Mouse (Mus musculus) lung, embryonic 14.5 days (tissue): ENCODE measurements at regions not wholly inside any gene's neighbourhood (a gene's known extent, or its start where the extent isn't known, plus 50 kb on each side); places are given as distances from the start of the nearest gene placed in this dataset.

Source experiments
- ATAC-seq: fragments of 200-750 bp; cut with Nextera tagmentation; 2 replicates; pipeline ENCODE4 v1.8.0; 2017; ENCODE audit warnings: mild to moderate bottlenecking, moderate TSS enrichment, moderate library complexity; ENCODE audit not compliant: insufficient read depth
- DNase-seq: peaks from one replicate; pipeline ENCODE4 v3.0.0-alpha.2; 2015
- H3K27ac ChIP-seq: fragments of 300-500 bp; sonication (generic); 2 replicates; pipeline ENCODE4 v1.5.1; 2014; ENCODE audit warnings: low read depth, mild to moderate bottlenecking, moderate library complexity
- H3K27me3 ChIP-seq: fragments of 300-500 bp; sonication (generic); 2 replicates; pipeline ENCODE4 v1.6.1; 2014; ENCODE audit warnings: low read length, control low read depth; ENCODE audit not compliant: insufficient read depth
- H3K36me3 ChIP-seq: fragments of 300-500 bp; sonication (generic); 2 replicates; pipeline ENCODE4 v1.6.1; 2014; ENCODE audit warnings: control low read depth; ENCODE audit not compliant: insufficient read depth
- H3K4me1 ChIP-seq: fragments of 300-500 bp; sonication (generic); 2 replicates; pipeline ENCODE4 v1.6.1; 2014; ENCODE audit warnings: antibody characterized with exemption, control low read depth; ENCODE audit not compliant: insufficient read depth
- H3K4me2 ChIP-seq: fragments of 300-500 bp; sonication (generic); 2 replicates; pipeline ENCODE4 v1.6.1; 2014; ENCODE audit warnings: mild to moderate bottlenecking
- H3K4me3 ChIP-seq: fragments of 300-500 bp; sonication (generic); 2 replicates; pipeline ENCODE4 v1.5.1; 2014; ENCODE audit warnings: low read depth, low read length
- H3K9ac ChIP-seq: fragments of 300-500 bp; sonication (generic); 2 replicates; pipeline ENCODE4 v1.6.1; 2014
- H3K9me3 ChIP-seq: fragments of 300-500 bp; sonication (generic); 2 replicates; pipeline ENCODE4 v1.6.1; 2016; ENCODE audit warnings: low read depth, low read length, control low read depth
- CTCF ChIP-seq: IDR thresholded peaks from 2 replicates; pipeline ENCODE4 v1.5.1; 2016; ENCODE audit warnings: antibody characterized with exemption, low read depth
- WGBS: fragments of 180-500 bp; shearing (Covaris S2); extraction: QIAGEN DNeasy Blood & Tissue Kit; methylation state at CpG from one replicate; pipeline ENCODE4 v1.1.7; 2014; 5-methylcytosine and 5-hydroxymethylcytosine counted together

DNA sequence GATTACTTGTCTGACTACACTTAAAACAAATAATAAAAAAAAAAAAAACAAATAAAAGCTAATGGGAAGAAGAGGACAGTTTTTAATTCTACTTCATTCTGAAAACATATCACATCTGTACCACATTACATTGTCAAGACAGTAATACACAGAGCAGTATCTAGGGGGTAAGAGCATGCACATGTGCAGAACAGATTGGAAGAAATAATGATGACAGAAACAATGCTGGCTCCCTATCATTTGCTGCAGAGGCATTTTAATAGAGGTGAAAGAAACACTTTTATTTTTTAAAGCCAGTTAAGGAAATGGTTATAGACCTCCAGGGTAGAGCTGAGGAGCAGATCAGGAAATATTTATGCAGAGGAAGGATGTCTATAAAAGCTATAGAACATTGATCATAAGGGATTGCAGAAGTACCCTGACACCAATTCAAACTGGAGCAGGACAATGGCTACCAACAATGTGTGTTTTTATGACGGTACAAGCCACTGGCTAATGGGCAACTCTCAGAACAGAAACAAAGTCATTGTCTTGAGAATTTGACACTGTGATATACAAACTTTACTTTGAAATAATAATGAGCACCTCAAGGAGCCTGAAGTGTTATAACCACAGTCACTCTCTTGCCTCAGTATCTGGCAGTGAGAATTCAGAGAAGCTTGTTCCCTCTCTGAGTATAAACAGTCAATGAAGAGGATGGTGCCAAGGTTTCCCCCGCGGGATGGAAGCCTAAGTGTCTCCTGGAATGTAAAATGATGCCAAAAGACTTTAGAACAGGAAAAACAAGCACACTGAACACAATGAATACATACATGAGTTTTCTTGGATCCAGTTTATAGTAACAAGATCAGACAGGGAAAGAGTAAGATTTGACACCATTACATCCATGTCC lies 425.1 kb upstream of the Nova1 start:
- no peak overlapping the region for H3K27ac ChIP-seq
- no peaks in the 10 kb centered on the region for H3K4me1 ChIP-seq
- TF ChIP-seq CTCF: no peak
- DNase-seq: no peak
- H3K9ac ChIP-seq: no peak overlapping the region
- H3K4me2 ChIP-seq: no peak overlapping the region
- H3K36me3 ChIP-seq: no peaks in the 10 kb centered on the region
- no peaks in the 10 kb centered on the region for H3K27me3 ChIP-seq
- no peaks in the 10 kb centered on the region for H3K9me3 ChIP-seq
- H3K4me3 ChIP-seq: no peak overlapping the region
- WGBS: 62% methylated on average over 3 of the region's 3 CpGs
- no peak for ATAC-seq

- Histone ChIP-seq H3K27me3 (no peaks in the 10 kb centered on the region), H3K9me3 (no peaks in the 10 kb centered on the region), H3K4me3 (no peak overlapping the region), H3K4me1 (no peaks in the 10 kb centered on the region), H3K27ac (no peak overlapping the region), H3K4me2 (no peak overlapping the region), H3K9ac (no peak overlapping the region), H3K36me3 (no peaks in the 10 kb centered on the region)
- TF ChIP-seq CTCF: no peak
- peak; percentile 58 for DNase-seq
- ATAC-seq: no peak
- WGBS: 22% methylated on average over 4 of the region's 4 CpGs
Measured at GRCm38 (mm10) chr12:47220016-47220415, 401.3 kb upstream of the Nova1 start.

DNA sequence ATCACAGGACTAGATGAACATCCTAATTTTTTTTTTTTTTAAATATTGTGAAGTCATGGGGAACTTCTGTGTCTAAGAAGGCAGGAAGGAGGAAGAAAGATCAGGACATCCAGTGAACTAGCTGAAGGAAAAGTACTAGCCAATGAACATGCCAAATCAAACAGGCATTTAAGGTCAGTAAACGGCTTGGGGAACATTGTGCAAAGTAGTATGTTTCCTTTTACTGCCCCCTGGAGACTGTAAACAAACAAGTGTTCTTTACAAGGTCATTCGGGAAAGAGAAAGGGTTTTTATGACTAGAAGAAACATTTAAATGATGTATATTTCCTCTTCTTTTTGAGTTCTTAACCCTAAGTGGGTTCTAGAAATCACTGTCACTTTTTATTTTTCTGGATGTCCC lies 400.6 kb upstream of the Nova1 start:
- Histone ChIP-seq H3K36me3 (no peaks in the 10 kb centered on the region), H3K9me3 (no peaks in the 10 kb centered on the region), H3K27ac (no peak overlapping the region), H3K4me1 (no peaks in the 10 kb centered on the region), H3K4me2 (no peak overlapping the region), H3K4me3 (no peak overlapping the region), H3K27me3 (no peaks in the 10 kb centered on the region), H3K9ac (no peak overlapping the region)
- TF ChIP-seq CTCF: no peak
- no peak for DNase-seq
- no peak for ATAC-seq
- 31% methylated on average over 2 of the region's 2 CpGs for WGBS

GRCm38 (mm10) chr12:47211417-47212104 lies 392.8 kb upstream of the Nova1 start:
- TF ChIP-seq CTCF: no peak
- H3K27ac ChIP-seq: no peak overlapping the region
- no peak for ATAC-seq
- H3K27me3 ChIP-seq: no peaks in the 10 kb centered on the region
- no peak for DNase-seq
- H3K4me2 ChIP-seq: no peak overlapping the region
- no peak overlapping the region for H3K9ac ChIP-seq
- no peak overlapping the region for H3K4me3 ChIP-seq
- H3K4me1 ChIP-seq: no peaks in the 10 kb centered on the region
- H3K36me3 ChIP-seq: no peaks in the 10 kb centered on the region
- WGBS: 78% methylated on average over 4 of the region's 4 CpGs
- H3K9me3 ChIP-seq: no peaks in the 10 kb centered on the region

GRCm38 (mm10) chr12:47202936-47203335 lies 384.2 kb upstream of the Nova1 start:
- Histone ChIP-seq H3K9me3 (no peaks in the 10 kb centered on the region), H3K9ac (no peak overlapping the region), H3K4me1 (no peaks in the 10 kb centered on the region), H3K4me3 (no peak overlapping the region), H3K27ac (no peak overlapping the region), H3K36me3 (no peaks in the 10 kb centered on the region), H3K4me2 (no peak overlapping the region), H3K27me3 (no peaks in the 10 kb centered on the region)
- WGBS: 59% methylated on average over 1 of the region's 1 CpGs
- no peak for TF ChIP-seq CTCF
- no peak for DNase-seq
- ATAC-seq: no peak

DNA sequence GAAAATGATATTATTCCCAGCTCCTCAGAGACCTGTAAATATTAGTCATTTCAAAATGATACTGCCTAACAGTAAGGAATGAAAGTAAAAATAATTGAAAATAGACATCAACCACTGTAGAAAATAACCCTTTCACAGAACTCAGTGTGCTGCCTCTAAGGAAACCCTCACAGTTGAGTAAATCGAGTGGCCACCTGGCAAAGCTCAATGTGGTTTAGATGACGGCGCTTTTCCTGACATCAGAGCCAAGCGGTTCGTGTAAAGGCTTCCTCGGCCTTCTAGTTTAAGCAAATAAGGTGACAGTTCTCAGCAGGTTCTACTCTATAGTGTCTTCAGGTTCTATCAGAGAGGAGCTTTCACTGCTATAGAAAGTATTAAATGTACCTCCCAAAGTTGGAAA lies 379.9 kb upstream of the Nova1 start:
- DNase-seq: no peak
- Histone ChIP-seq H3K36me3 (no peaks in the 10 kb centered on the region), H3K4me3 (no peak overlapping the region), H3K4me2 (no peak overlapping the region), H3K27ac (no peak overlapping the region), H3K27me3 (no peaks in the 10 kb centered on the region), H3K4me1 (no peaks in the 10 kb centered on the region), H3K9ac (no peak overlapping the region), H3K9me3 (no peaks in the 10 kb centered on the region)
- TF ChIP-seq CTCF: no peak
- 48% methylated on average over 6 of the region's 6 CpGs for WGBS
- no peak for ATAC-seq

DNA sequence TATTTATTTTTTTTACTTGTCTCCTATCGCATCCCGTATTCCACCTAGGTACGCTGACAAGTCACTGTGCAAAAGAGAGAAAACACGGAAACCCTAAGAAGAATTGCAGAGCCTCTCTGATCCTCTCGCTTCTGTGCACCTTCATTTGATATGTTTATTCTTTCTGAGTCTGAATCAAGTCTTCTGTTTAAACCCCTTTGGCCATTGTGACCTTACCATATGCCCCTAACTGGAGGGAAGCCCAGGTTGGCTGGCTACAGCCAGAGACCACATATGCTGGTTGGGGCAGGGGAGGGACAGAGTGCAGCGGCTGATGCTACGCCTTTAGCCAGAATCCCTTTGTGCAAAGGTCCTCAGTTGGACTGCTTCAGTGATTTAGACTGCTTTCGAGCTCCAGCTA lies 346.0 kb upstream of the Nova1 start:
- Histone ChIP-seq H3K4me2 (peak overlapping the region; percentile 45), H3K4me1 (0 out of 2 replicates have a peak, but pooled peaks cover 4% of the 10 kb centered on the region), H3K9me3 (no peaks in the 10 kb centered on the region), H3K27me3 (no peaks in the 10 kb centered on the region), H3K27ac (no peak overlapping the region), H3K36me3 (no peaks in the 10 kb centered on the region), H3K9ac (no peak overlapping the region), H3K4me3 (no peak overlapping the region)
- no peak for ATAC-seq
- peak; percentile 5 for DNase-seq
- WGBS: 44% methylated on average over 8 of the region's 8 CpGs
- TF ChIP-seq CTCF: no peak
